Mouse (Mus musculus): ENCODE measurements around the gene Glp2r. TPM values are rescaled to one million over a fixed set of nuclear protein-coding genes. Genes with fewer than 3 reads are reported as not detected.
A peak's percentile ranks its signal among the peaks of the same experiment; 100 is the strongest.

Glp2r gene
- total and polyA plus RNA-seq, 2 experiments from 2014 or later: 0.09 TPM; not detected in 1

DNA sequence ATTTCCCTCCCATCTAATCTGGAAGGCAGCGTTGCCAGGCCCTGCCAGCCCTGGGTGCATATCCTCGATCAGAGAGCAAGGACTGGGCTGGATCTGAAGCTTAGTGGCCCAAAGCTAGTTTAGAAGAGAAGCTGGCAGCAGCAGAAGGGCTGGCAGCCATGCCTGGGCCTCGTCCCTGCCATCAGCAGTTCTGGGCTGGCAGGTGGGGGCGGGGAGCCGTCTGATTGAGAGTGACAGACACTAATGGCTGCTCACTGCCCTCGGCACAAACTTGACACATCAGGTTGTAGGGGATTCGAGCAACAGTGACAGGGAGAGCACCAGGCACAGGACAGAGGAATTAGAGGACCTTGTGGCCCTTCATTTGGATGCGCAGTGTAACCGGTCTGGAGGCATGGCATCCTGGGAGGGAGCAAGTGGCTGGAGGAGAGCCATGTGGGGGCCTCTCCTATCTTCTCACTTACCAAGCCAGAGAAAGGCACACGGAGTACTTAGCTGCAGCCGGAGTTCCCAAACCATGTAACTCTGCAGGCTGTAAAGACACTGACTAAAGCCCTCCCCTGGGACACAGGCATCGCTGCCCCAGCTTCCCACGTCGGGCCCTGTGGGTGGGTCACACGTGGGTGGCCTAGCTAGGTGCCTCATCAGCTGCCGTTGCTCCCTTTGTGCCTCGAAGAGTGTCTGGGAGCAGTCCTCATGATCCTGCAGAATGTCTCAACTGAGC is 115.6 kb downstream of the Glp2r start:
- peaks cover 20% of the 10 kb centered on the region for H3K4me1 ChIP-seq (ENCODE audit: insufficient read depth, low read length)
- H3K4me3 ChIP-seq (ENCODE audit: low read length): no peak overlapping the region
- no peaks in the 10 kb centered on the region for H3K9me3 ChIP-seq (ENCODE audit: low read length)
- DNase-seq (ENCODE audit: low spot score) (peak; percentile 65), ATAC-seq (0 out of 2 replicates have a peak, but pooled peaks have one; percentile 16)
- TF ChIP-seq CTCF (IDR thresholded peaks at IDR 0.05; ENCODE audit: low read depth): no peak
- 41% methylated on average over 17 of the region's 17 CpGs for WGBS
- peak overlapping the region; percentile 54; the same call in 1 of the 2 replicates for H3K27ac ChIP-seq
- H3K9ac ChIP-seq (replicated peaks; ENCODE audit: low read length): no peak overlapping the region
- no peaks in the 10 kb centered on the region for H3K27me3 ChIP-seq (ENCODE audit: insufficient read depth, low read length)
- no peaks in the 10 kb centered on the region for H3K36me3 ChIP-seq (ENCODE audit: insufficient read depth, low read length)
- no peak overlapping the region for H3K4me2 ChIP-seq (ENCODE audit: low read depth, low read length)

DNA sequence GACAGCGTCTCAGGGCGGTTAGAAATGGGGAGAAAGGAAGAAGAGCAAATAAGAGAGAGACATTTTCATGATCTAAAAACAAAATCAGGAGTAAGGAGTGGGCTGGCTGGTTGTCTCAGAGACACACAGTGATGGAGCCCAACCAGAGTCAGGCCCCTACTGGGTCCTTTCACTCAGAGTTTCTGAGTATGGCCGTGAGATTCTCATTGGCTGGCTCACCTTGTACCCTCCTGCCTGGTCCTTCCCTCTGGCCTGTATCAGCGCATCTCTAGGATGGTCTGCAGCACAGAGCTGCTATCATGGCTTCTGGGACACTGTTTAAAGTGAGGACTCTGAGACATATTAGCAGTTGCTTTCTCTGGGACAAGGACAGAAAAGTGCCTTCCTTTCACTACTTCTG is 116.4 kb downstream of the Glp2r start:
- H3K4me3 ChIP-seq (ENCODE audit: low read length): no peak overlapping the region
- no peak overlapping the region for H3K9ac ChIP-seq (replicated peaks; ENCODE audit: low read length)
- no peaks in the 10 kb centered on the region for H3K9me3 ChIP-seq (ENCODE audit: low read length)
- TF ChIP-seq CTCF (IDR thresholded peaks at IDR 0.05; ENCODE audit: low read depth): no peak
- H3K36me3 ChIP-seq (ENCODE audit: insufficient read depth, low read length): no peaks in the 10 kb centered on the region
- no peak for DNase-seq (ENCODE audit: low spot score)
- H3K27ac ChIP-seq: no peak overlapping the region; the same call in 1 of the 2 replicates
- no peak overlapping the region for H3K4me2 ChIP-seq (ENCODE audit: low read depth, low read length)
- H3K4me1 ChIP-seq (ENCODE audit: insufficient read depth, low read length): peaks cover 20% of the 10 kb centered on the region
- no peaks in the 10 kb centered on the region for H3K27me3 ChIP-seq (ENCODE audit: insufficient read depth, low read length)
- no peak for ATAC-seq
- WGBS: 87% methylated on average over 4 of the region's 4 CpGs

DNA sequence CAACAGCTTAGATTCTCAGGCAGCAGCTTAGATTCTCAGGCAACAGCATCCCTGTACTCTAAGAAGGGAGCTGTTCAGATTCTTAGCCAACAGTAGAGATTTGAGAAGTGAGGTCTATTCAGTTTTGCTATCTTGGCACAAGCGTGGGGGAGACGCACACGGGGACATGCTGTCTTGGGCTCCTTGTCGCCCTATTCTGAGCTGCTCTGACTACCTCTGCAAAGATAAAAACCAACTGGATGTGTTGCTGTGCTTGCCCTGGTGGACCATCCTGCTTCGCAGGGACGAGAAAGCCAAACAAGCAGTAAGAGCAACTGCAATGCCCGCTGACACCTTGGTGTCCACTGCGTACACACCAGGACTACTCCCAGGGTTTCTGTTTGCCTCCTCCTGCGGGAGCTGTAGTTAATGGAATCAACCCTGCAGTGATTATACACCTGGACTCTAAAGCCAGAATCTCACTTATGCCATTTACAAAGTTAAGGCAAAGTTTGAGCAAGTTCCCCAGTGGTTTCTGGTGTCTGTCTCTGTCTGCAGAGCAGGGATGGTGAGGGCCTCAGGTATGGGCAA is 117.3 kb downstream of the Glp2r start:
- no peak for DNase-seq (ENCODE audit: low spot score)
- 88% methylated on average over 9 of the region's 9 CpGs for WGBS
- no peak overlapping the region for H3K9ac ChIP-seq (replicated peaks; ENCODE audit: low read length)
- H3K27ac ChIP-seq: no peak overlapping the region
- no peak for TF ChIP-seq CTCF (IDR thresholded peaks at IDR 0.05; ENCODE audit: low read depth)
- no peak overlapping the region for H3K4me3 ChIP-seq (ENCODE audit: low read length)
- H3K4me1 ChIP-seq (ENCODE audit: insufficient read depth, low read length): peaks cover 20% of the 10 kb centered on the region
- no peaks in the 10 kb centered on the region for H3K36me3 ChIP-seq (ENCODE audit: insufficient read depth, low read length)
- ATAC-seq: no peak
- H3K9me3 ChIP-seq (ENCODE audit: low read length): no peaks in the 10 kb centered on the region
- 0 out of 2 replicates have a peak overlapping the region, but pooled peaks have one; percentile 34 for H3K4me2 ChIP-seq (ENCODE audit: low read depth, low read length)
- no peaks in the 10 kb centered on the region for H3K27me3 ChIP-seq (ENCODE audit: insufficient read depth, low read length)

DNA sequence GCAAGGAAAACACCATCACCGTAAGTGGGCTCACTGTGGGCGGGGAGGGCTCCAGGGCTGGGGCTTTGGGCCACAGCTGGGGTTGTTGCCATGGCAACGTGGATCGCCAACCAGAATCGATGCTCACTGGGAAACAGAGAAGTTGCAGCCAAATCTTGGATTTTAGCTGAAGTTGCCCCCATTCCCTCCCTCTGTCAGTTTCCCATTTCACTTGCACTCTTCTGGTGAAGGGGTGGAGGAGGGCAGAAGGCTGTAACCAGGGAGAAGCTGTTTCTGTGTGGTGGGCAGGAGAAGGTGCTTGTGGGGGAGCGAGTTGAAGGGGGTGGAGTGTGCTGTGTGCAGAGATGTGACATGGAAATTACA is 118.1 kb downstream of the Glp2r start:
- peak overlapping the region; percentile 18 for H3K4me3 ChIP-seq (ENCODE audit: low read length)
- peaks cover 20% of the 10 kb centered on the region for H3K4me1 ChIP-seq (ENCODE audit: insufficient read depth, low read length)
- peak; percentile 14; the same call in 1 of the 2 replicates for ATAC-seq
- H3K36me3 ChIP-seq (ENCODE audit: insufficient read depth, low read length): no peaks in the 10 kb centered on the region
- no peaks in the 10 kb centered on the region for H3K27me3 ChIP-seq (ENCODE audit: insufficient read depth, low read length)
- H3K27ac ChIP-seq: no peak overlapping the region; the same call in 1 of the 2 replicates
- WGBS: 19% methylated on average over 6 of the region's 6 CpGs
- H3K4me2 ChIP-seq (ENCODE audit: low read depth, low read length): peak overlapping the region; percentile 34; the same call in 1 of the 2 replicates
- 0 out of 2 replicates have a peak overlapping the region, but pooled peaks have one; percentile 6 for H3K9ac ChIP-seq (replicated peaks; ENCODE audit: low read length)
- DNase-seq (ENCODE audit: low spot score): peak; percentile 57
- no peak for TF ChIP-seq CTCF (IDR thresholded peaks at IDR 0.05; ENCODE audit: low read depth)
- H3K9me3 ChIP-seq (ENCODE audit: low read length): no peaks in the 10 kb centered on the region

DNA sequence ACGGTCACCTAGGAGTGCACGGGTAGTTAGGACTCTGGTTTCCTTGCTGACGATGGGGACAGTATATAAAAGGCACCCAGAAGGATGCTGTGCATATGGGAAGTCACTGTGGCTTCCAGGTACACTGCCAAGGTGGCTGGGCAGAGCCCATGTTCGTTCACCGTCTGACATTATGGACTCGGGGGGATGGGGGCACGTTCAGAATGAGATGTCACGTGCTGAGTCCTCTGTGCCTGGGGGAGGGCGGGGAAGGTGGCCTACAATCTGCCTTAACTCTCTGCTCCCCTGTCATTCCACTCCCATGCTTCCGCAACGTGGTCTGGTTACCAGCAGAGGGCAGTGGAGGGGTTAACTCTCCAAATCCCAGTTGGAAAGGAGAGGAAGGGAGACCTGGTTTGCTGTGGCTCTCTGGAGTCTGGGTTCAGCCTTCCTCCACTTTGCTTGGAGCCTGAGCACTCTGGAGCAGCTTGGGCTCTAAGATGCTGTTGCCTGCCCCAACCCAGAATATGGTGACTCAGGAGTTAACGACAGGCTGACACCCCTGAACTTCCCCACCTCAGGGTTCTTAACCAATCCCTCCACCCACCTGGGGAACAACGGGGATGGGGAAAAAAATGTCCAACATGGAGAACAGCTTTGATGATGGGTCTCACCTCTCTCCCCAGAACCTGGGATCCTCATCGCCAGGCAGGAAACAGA is 118.6 kb downstream of the Glp2r start:
- H3K36me3 ChIP-seq (ENCODE audit: insufficient read depth, low read length): no peaks in the 10 kb centered on the region
- 0 out of 2 replicates have a peak overlapping the region, but pooled peaks have one; percentile 6 for H3K9ac ChIP-seq (replicated peaks; ENCODE audit: low read length)
- peak; percentile 85 for TF ChIP-seq CTCF (IDR thresholded peaks at IDR 0.05; ENCODE audit: low read depth)
- WGBS: 10% methylated on average over 14 of the region's 14 CpGs
- H3K9me3 ChIP-seq (ENCODE audit: low read length): no peaks in the 10 kb centered on the region
- no peaks in the 10 kb centered on the region for H3K27me3 ChIP-seq (ENCODE audit: insufficient read depth, low read length)
- ATAC-seq (peak; percentile 35), DNase-seq (ENCODE audit: low spot score) (peak; percentile 80)
- H3K4me1 ChIP-seq (ENCODE audit: insufficient read depth, low read length): peaks cover 20% of the 10 kb centered on the region
- no peak overlapping the region; the same call in 1 of the 2 replicates for H3K27ac ChIP-seq
- peak overlapping the region; percentile 34; the same call in 1 of the 2 replicates for H3K4me2 ChIP-seq (ENCODE audit: low read depth, low read length)
- peak overlapping the region; percentile 18 for H3K4me3 ChIP-seq (ENCODE audit: low read length)

DNA sequence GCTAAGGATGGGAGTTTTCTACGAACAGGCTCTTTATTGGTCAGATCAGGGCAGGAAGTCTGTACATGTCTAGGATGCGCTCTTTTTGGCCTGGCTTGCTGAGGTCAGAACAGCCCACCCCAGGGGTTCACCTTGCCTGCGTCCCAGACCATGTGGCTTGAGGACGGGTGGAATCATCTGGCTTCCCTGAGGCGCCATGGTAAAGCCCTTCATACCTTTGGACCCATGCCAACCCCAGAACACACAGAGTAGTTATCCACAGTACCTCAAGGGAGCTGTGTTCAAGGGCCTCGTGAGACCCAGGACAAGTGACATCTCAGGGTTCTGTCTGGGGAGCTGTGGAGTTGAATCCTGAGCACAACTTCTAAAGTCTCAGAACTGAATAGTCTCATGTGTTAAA is 119.2 kb downstream of the Glp2r start:
- 62% methylated on average over 6 of the region's 6 CpGs for WGBS
- no peak overlapping the region for H3K4me3 ChIP-seq (ENCODE audit: low read length)
- DNase-seq (ENCODE audit: low spot score): peak; percentile 25
- no peaks in the 10 kb centered on the region for H3K9me3 ChIP-seq (ENCODE audit: low read length)
- no peak for ATAC-seq
- no peak for TF ChIP-seq CTCF (IDR thresholded peaks at IDR 0.05; ENCODE audit: low read depth)
- H3K4me2 ChIP-seq (ENCODE audit: low read depth, low read length): no peak overlapping the region
- H3K4me1 ChIP-seq (ENCODE audit: insufficient read depth, low read length): peaks cover 20% of the 10 kb centered on the region
- no peak overlapping the region for H3K27ac ChIP-seq
- H3K36me3 ChIP-seq (ENCODE audit: insufficient read depth, low read length): no peaks in the 10 kb centered on the region
- H3K9ac ChIP-seq (replicated peaks; ENCODE audit: low read length): no peak overlapping the region
- no peaks in the 10 kb centered on the region for H3K27me3 ChIP-seq (ENCODE audit: insufficient read depth, low read length)
